Mouse (Mus musculus) left cerebral cortex, adult 2 months (tissue): ENCODE measurements around the gene Tubgcp2. TPM values are rescaled to one million over a fixed set of nuclear protein-coding genes. Genes with fewer than 3 reads are reported as not detected.

Experiments used
- DNase-seq, 2 experiments: peaks; one replicate each; pipeline ENCODE4 v3.0.0; 2021 to 2022; ENCODE audit warnings: low spot score in 2 of 2, mixed read lengths in 1 of 2; ENCODE audit errors: extremely low spot score in 1 of 2
- H3K27ac ChIP-seq: fragments of 200-600 bp; 2 replicates; pipeline ENCODE4 v1.8.1; 2022
- H3K4me3 ChIP-seq: fragments of 200-600 bp; 2 replicates; pipeline ENCODE4 v1.8.1; 2022
- CTCF ChIP-seq: fragments of 200-600 bp; IDR thresholded peaks from 2 replicates; pipeline ENCODE4 v1.8.1; 2022; ENCODE audit warnings: antibody characterized with exemption, mild to moderate bottlenecking, moderate library complexity
- intact Hi-C: fragments of 180-260 bp; cut with DNase I; formaldehyde crosslinking; loops from one replicate; pipeline ENCODE4 v1.15.1; 2025
- total RNA-seq, 2 experiments: library from RNA; stranded (reverse); gene quantifications; 2 replicates each; pipeline ENCODE4 v1.2.3; 2021

The Tubgcp2 gene
- total RNA-seq, 2 experiments from 2014 or later = 34.4 to 35.0 TPM

DNA sequence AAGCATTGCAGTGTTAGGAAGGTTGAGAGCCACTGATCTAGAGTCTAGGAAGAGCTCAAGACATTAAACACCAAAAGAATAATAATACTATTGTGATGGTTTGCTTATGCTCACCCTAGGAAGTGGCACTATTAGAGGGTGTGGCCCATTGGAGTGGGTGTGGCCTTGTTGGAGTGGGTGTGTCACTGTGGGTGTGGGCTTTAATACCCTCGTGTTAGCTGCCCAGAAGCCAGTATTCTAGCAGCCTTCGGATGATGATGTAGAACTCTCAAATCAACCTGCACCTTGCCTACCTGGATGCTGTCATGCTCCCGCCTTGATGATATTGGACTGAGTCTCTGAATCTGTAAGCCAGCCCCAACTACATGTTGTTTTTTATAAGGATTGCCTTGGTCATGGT, 6.3 kb upstream of the Tubgcp2 start:
- H3K27ac ChIP-seq = no peak overlapping the region
- TF ChIP-seq CTCF = no peak
- no peak for DNase-seq
- intact Hi-C loops = no loop called here
- H3K4me3 ChIP-seq = no peak overlapping the region

DNA sequence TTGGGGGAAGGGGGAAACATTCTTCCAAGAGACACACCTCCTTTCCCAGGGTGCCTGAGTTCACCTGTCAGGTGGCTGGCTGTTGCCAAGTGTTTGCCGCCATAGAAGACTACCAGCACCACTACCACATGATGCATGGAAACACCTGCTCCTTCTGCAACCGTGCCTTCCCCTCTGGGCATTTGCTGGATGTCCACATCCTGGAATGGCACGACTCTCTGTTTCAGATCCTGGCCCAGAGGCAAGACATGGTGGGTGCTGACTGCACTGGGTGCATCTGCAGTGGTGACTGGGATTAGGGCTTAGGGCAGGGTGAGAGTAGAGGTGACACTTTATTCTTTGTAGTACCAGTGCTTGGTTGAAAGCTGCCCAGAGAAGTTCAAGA, 694 bp upstream of the Tubgcp2 start:
- Histone ChIP-seq H3K4me3 (peak overlapping the region; percentile 59), H3K27ac (no peak overlapping the region)
- no peak for DNase-seq
- TF ChIP-seq CTCF = no peak
- intact Hi-C loops = loop anchor here (2.0 kb wide), 1 partner anchor 58 kb away; the partner anchor contains the start of gene 6430531B16Rik

DNA sequence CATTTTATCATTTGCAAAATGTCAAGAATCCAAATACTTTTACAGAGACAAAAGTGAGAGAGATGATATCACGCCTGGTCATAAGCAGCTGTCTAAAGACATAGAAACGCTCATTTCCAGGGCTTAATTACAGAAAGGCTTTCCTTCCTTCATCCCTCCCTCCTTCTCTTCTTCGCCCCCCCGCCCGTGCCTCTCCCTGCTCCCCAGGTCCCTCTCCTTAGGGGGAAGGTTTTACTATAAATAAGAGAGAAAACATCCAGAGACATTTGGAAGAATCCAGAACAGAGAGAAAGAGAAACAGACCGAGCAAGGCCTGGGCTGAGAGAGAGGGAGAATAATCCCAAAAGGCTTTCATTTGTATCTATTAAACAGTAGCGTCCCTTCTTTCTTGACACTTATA, 1.0 kb downstream of the Tubgcp2 start:
- Histone ChIP-seq H3K4me3 (peak overlapping the region; percentile 59), H3K27ac (no peak overlapping the region; the same call in 1 of the 2 replicates)
- no peak for TF ChIP-seq CTCF
- intact Hi-C loops = no loop called here
- DNase-seq = no peak

DNA sequence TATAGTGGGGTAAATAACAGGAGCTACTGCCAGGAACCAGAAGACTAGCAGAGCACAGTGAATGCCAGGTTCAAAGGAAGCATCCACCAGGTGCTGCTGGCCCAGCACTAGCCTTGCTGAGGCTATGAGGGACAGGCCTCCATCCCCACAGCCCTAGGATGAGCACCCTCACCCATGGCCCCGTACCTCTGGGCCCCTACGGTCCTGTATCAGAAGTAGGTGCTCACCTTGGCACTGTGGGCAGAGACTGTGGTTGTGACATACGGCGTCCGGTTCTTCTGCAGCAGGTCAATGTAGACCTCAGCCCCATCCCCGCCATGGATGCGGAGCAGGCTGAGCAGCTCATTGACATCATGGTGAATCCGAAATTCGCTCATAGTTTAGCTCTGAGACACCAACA, 3.1 kb downstream of the Tubgcp2 start:
- DNase-seq = no peak
- Histone ChIP-seq H3K27ac (no peak overlapping the region), H3K4me3 (no peak overlapping the region)
- intact Hi-C loops = no loop called here
- TF ChIP-seq CTCF = no peak

DNA sequence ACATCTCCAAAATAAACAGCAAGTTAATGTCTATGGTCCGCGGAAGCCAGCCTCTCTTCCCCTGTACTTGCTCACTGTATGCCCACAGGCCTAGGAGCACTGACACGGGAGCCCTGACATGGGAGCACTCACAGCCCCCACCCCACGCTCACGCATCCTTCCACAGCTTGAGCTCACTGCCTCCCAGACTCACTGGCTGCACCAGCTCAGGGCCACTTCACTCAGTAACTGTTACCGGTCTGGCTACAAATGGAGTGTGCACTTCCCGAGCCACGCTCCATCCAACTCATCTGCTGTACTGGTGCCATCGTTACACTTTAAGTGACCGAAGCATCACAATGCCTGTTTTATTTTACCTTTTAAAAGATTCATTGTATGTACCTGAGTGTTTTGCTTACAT, 4.1 kb downstream of the Tubgcp2 start:
- H3K4me3 ChIP-seq = no peak overlapping the region
- DNase-seq = no peak
- no peak for TF ChIP-seq CTCF
- H3K27ac ChIP-seq = no peak overlapping the region
- intact Hi-C loops = no loop called here

DNA sequence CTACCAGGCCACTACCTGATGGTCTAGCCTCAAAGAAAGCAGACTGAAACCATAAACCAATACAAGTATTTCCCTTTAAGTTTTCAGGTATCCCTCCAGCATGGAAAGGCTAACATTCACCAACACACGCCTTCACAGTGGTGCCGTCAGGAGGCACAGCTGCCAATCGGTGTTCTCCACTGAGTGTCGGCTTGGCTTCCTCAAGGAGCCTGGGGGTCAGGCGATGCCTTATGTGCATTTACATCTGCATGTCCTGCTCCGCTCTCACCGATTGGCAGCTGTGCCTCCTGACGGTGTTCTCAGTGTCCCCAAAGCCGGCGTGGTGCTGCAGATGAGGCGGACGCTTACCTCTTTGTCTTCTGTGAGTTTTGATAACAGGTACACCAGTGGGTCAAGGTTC, 4.7 kb downstream of the Tubgcp2 start:
- DNase-seq = no peak
- H3K27ac ChIP-seq = no peak overlapping the region
- intact Hi-C loops = no loop called here
- no peak overlapping the region for H3K4me3 ChIP-seq
- no peak for TF ChIP-seq CTCF

DNA sequence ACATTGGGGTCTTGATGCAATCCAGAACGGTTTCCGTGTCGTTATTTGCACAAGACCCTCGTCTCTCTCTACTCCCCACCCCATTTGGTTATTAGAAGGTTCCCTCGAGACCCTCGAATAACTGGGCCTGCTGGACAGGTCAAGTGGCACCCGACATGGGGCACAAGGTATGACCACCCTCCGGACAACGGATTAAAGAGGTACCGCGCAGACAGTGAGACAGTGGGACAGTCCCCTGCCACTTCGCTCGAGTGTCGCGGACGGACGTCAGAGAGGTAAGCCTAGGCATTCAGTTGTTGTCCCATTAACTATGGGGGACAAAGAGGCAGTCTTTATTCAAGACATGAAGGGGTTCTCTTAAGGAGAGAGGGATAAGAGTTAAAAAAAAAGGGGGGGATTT, 25.1 kb downstream of the Tubgcp2 start:
- DNase-seq = no peak
- intact Hi-C loops = no loop called here

DNA sequence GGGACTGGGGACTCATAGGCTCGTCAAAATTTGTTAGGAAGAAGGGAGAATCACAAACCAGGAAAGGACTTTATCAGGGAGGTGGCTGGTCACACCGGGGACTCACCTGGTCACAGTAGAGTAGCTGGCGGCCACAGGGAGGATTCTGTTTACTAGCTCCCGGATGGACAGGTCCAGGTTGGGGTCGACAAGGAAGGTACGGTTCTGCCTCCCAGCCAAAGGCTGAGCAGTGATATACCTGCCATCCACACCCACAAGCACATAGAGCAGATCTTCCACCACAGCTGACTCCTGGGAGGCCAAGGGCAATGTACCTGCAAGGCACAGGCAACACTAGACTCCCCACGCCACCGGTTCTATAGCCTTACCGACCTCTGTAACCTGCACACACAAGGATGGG, 28.7 kb downstream of the Tubgcp2 start:
- DNase-seq = no peak
- TF ChIP-seq CTCF = no peak
- intact Hi-C loops = no loop called here
- H3K27ac ChIP-seq = no peak overlapping the region
- H3K4me3 ChIP-seq = no peak overlapping the region

More for the DNA sequence above, 25.1 kb downstream of the Tubgcp2 start:
- Histone ChIP-seq H3K4me3 (no peak overlapping the region), H3K27ac (no peak overlapping the region)
- no peak for TF ChIP-seq CTCF

DNA sequence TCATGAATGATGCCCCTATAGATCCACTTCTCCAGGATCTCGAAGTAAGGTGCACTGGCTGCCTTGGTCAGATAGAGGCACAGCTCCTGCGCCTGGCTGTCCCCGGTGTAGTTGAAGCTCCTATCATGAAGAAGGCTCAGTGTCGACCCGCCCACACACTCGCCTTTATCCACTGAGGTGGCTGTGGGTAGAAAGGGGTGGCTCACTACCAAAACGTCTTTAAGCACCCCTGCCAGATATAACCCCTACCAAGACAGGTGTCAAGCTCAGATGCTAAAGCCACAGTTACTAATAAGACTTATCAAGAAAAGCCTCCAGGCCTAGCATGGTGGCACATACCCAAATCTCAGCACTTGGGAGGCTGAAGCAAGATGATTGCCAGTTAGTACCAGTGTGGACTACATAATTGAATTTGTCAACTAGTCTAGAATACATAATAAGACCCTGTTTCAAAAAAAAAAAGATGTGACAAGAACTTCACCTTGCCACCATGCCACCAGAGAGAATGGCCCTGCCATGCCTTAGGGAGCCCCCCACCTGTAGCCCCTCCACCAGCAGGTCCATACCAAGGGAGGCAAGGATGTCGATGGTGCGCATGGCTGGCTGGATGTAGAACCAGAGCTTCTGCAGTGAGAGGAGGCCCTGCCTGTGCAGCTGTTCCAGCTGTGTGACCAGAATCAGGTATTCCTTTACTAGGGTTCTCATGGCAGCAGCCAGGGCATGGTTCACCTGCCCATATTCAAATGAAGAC, 29.4 kb downstream of the Tubgcp2 start:
- TF ChIP-seq CTCF = no peak
- intact Hi-C loops = no loop called here
- no peak for DNase-seq
- Histone ChIP-seq H3K4me3 (no peak overlapping the region), H3K27ac (no peak overlapping the region)

DNA sequence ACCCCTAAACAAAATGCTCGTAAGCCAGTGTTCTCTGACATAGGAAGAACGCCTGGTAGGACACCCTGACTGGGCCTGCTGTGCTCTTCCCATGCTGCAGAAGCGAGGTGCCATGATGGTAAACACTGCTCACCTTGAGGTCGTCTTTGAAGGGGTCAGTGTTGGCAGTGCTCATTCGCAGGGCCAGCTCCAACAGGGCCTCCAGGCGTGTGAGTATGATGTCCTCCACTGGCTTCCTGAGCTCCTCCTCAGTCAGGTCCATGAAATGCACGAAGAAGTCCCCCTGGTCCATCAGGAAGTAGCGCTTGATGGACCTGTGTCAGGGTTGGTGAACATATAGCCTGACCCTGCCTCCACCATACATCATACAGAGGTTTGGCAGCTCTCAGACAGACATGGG, 31.8 kb downstream of the Tubgcp2 start:
- DNase-seq = no peak
- Histone ChIP-seq H3K27ac (no peak overlapping the region), H3K4me3 (no peak overlapping the region)
- no peak for TF ChIP-seq CTCF
- intact Hi-C loops = no loop called here

DNA sequence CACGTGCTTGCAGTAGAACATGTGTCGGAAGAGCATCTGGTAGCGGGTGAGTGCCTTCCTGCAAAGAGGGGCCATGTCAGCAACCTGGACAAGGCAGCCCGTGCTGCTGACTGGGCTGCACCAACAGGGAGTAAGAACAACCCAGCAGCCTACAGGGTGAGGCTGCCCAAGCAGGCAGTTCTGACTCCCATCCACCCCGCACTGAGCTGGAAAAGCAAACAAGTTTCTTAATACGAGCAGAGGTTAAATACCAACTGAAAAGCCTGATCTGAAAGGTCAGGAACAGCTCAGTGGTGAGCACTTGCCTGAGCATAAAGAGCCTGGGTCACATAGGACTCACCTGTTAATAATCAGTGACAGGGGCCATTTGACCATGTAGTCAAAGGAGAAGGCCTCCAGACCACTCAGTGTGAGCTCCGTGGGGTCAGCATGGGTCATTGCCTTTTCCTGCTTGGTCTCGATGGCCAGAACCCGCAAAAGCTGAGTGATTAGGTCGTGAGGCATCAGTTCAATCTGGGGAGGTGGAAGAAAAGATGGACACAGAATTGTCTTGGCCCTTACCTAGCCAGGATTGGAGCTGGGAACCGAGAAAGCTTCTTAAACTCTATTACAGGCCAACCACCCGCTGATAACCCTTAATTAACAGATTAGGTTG, 35.3 kb downstream of the Tubgcp2 start:
- H3K27ac ChIP-seq = no peak overlapping the region
- TF ChIP-seq CTCF = no peak
- no peak overlapping the region for H3K4me3 ChIP-seq
- intact Hi-C loops = no loop called here
- no peak for DNase-seq

DNA sequence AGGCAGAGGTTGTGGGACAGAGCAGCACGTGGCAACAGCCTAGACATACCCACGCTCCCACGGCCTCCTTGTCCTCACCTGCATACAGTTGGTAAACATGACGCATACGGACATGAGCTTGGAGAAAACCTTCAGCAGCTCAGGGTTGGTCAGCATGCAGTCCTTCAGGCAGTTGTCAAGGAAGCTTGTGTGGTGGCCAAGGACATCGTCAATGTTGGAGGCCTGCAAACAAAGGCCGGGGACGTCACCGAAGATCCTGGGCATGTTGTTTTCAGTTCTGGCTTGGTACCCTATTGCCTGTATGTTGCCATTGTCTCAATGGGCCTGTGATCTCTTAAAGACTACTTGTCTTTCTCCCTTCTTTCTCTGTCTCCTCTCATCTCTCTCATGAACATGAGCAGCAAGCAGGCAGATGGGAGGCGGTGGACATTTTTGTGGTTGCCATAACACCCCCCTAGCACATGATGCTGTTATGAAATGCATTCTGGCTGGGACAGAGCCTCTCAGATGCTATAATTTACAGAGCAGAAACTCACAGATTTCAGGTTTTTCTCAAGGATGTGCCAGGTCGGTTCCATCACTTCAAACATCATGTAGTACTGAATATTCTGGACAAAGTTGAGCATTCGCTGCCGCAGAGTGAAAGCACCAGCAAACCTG, 37.6 kb downstream of the Tubgcp2 start:
- peak overlapping the region; percentile 69 for H3K27ac ChIP-seq
- no peak for TF ChIP-seq CTCF
- no peak overlapping the region for H3K4me3 ChIP-seq
- no peak for DNase-seq
- intact Hi-C loops = loop anchor here (10.0 kb wide), 1 partner anchor 94 kb away; no protein-coding TSS in a partner anchor
